Mouse (Mus musculus): ENCODE data around the gene Gpld1. TPM values are rescaled to one million over a fixed set of nuclear protein-coding genes. Genes with fewer than 3 reads are reported as not detected.

Gpld1 gene
- total RNA-seq, 2 experiments from 2014 or later = 13.1 to 14.6 TPM

DNA sequence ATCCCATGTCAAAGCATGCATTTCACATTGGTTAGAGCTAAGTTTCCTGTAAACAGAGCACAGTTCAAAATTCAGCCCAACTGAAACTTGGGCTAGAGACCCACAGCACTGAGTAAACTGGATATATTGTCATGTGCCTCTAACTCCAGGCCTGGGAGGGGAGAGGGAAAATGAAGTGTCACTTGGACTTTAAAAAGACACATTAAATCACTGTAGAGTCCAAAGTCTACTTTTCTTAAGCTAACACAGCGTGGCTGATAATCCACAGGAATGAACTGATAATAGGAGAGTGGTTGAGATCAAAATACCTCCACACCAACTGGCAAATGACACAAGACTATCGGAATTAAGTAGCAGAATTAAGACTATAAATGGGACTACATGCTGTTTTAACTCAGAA lies 56.6 kb downstream of the Gpld1 start:
- intact Hi-C loops (cut with DNase I) = no loop called here
- DNase-seq (ENCODE audit: low spot score in 2 of 2) = no peak

DNA sequence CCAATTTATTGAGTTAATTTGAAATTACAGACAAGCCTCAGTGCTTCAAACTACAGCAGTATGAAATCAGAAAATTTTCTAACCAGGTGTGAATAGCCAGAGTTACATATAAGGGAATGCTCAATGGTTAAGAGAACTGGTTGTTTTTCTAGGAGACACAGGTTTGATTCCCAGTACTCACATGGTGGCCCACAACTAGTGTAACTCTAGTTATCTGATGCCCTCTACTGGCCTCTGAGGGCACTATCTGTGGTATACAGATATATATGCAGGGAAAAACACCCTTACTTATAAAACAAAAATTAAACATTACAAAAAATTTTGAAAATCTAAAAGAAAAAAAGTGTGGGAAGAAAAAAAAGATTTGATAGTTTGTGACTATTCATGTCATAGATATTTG lies 60.0 kb downstream of the Gpld1 start:
- no peak for DNase-seq (ENCODE audit: low spot score in 2 of 2)
- intact Hi-C loops (cut with DNase I) = no loop called here

DNA sequence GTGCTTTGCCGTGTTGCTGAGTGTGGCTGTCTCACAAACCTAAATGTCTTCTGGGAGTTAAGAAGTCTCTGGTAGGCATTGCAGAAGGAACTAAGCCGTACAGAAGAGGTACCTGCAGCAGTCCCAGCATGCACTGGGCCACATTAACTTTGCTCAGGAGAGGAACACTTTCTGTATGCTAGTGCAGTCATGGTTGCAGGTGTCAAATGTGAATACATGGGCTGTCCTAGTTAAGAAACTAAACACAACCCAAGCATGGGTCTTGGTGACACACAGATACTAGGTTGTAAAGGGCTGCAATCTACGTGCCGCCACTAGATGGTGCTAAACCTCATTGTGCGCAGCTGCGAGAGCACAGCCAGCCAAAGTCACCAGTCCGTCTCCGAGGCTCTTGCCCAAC lies 64.2 kb downstream of the Gpld1 start:
- intact Hi-C loops (cut with DNase I) = no loop called here
- DNase-seq (ENCODE audit: low spot score in 2 of 2) = peak; percentile 52 to 70

DNA sequence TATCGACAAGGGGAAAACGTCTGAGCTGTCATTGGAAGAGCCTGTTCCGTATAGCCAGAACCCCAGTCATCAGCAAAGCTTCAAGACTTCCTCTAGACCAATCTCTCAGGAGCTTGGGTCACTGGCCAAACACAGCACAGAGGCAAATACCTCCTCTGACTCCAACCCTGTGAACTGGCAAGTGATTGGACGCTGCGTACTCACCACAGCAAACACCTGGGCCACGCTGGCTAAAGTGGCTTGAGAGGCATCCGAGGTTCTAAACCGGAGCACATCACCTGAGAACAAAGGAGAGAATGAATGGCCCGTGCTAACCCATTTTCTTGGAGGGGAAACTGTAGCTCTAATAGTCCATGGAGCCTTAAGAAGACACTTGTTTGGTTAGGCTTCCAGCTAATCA lies 75.4 kb downstream of the Gpld1 start:
- no peak for DNase-seq (ENCODE audit: low spot score in 2 of 2)
- intact Hi-C loops (cut with DNase I) = no loop called here

DNA sequence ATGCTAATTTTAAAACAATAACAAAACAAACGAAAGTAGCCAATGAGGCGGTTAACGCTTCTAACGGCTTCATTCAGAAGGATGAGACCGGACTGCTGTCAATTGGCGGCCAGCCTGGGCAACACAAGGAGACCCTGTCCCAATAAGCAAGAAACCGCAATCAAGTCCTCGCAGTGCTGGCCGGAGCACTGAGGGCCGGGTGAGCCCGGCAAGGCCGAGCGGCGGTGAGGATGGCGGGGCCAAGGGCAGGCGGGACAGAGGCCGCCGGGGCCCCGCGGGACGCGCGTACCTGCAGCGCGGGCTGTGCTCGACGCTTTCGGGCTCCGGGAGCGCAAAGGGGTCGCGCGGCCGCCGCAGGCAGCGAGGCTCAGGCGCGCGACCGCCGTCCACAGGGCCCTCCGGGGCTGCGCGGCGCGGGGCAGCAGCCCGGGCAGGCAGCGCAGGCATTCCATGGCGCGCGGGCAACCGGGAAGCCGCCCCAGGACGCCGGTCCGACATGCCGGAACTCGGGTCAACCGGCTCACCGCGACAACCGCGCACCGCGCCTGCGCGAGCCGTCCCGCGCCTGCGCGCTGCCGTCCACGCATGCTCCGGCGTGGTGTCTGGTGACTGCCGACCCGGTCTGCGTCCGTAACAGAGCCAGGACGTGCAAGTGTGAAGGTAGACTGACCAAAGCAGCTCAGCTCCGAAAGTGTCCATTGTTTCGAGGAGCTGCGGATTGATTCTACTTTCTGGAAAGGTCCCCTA lies 77.0 kb downstream of the Gpld1 start, which contains the start of gene Mrs2:
Mrs2 (minus strand) TSS at position 587 of the 747 bp plus-strand sequence.
- peak; percentile 76 to 89 for DNase-seq (ENCODE audit: low spot score in 2 of 2)
- intact Hi-C loops (cut with DNase I) = no loop called here

DNA sequence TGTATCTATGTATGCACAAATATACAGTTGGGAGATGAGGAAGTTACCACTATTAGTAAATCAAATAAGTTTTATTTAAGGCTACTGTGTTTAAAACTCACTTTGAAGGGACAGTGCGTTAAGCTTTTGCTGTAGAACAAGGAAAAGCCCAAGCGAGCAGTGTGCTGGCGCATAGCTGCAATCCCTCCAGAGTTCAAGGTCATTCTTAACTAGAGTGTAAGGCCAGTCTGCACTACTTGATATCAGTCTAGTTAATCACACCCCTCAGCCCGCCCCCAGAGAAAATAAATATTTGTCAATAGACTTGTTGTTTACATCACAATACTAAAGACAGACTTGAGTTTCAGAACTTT lies 77.6 kb downstream of the Gpld1 start:
- intact Hi-C loops (cut with DNase I) = no loop called here
- DNase-seq (ENCODE audit: low spot score in 2 of 2) = no peak

DNA sequence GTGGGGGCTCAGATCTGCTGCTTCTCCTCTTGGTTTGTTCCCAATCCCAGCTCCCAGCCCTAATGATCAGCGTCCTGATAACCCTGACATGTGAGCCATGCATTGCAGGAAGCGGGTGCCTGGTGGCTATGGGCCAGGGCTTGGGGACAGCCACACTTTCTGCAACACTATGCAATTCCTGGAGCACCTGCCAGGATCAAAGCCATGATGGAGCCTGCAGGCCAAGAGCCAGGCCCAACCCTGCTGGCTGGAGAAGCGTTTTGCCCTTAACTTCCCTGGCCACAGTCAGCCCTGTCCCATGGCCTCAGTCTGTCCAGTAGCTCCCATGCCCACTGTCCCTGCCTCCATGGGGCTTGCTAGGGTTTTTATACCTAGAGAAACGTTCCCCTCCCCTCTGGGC lies 79.4 kb downstream of the Gpld1 start:
- intact Hi-C loops (cut with DNase I) = no loop called here
- DNase-seq (ENCODE audit: low spot score in 2 of 2) = no peak

DNA sequence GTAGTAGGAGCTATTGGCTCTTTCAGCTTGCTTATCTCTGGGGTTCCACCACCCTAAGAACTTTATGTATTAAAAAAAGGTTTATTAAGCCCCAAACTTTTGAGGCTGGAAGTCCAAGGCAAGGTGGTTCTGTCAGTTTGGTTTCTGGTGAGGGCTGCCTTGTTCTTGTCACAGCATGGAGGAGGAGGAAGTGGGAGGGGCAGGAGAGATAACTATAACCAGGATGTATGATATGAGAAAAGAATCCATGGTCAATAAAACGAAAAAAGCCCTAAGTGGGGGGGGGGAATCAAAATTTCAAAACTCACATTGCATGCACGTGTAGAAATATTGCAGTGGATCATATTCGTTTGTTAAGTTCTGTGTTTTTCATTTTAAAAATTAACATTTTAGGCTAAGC lies 80.2 kb downstream of the Gpld1 start:
- intact Hi-C loops (cut with DNase I) = no loop called here
- DNase-seq (ENCODE audit: low spot score in 2 of 2) = no peak

DNA sequence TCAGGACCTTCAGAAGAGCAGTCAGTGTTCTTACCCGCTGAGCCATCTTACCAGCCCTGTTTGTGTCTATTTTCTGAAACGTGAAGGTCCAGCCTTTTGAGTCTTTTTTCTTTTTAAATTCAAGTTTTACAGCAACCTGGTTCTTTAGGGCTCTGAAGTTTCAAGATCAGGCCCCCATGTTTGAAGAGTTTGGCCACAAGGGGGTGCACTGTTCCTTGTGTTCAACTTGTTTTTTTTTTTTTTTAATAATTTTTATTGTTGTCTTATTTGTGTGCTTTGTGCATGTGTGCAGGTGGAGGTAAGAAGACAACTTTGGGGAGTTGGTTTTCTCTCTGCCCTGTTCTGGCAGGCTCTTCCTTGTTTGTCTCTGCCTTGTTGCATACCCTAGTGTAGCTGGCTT lies 81.7 kb downstream of the Gpld1 start:
- intact Hi-C loops (cut with DNase I) = loop anchor here (1.0 kb wide), 1 partner anchor 91 kb away; no protein-coding TSS in a partner anchor

DNA sequence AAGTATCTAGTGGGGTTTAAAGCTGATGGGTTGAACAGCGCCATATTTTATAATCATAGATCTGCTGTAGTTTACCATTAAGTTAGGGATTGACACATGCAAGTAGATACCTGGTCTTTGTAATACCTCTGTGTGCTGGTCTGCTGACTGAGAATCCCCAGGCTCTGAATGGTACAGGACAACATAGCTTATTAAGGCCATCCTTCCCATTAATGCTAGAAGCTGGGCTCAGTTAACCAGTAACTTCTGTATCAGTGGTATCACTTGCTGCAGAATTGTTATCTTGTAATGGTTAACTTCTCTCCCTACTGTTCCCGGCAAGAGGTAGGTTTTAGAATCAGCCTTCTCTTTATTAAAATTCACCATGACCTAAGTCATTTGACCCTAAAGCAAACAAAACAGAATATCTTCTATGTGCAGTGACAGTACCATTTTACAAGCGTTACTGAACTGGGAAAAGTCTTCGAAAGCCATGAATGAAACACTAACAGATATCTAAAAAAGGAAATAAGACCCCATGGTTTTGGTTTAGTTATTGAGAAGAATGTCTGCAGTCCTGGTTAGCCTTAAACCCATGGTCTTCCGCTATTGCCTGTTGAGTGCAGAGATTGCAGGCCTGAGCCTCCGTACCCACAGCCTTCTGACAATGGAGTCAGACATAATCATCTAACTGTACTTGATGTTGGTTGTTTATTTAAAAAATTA lies 83.6 kb downstream of the Gpld1 start:
- no peak for DNase-seq (ENCODE audit: low spot score in 2 of 2)
- intact Hi-C loops (cut with DNase I) = no loop called here

More for the DNA sequence above, 81.7 kb downstream of the Gpld1 start:
- peak in 1 of 2 experiments; percentile 52 for DNase-seq (ENCODE audit: low spot score in 2 of 2)

DNA sequence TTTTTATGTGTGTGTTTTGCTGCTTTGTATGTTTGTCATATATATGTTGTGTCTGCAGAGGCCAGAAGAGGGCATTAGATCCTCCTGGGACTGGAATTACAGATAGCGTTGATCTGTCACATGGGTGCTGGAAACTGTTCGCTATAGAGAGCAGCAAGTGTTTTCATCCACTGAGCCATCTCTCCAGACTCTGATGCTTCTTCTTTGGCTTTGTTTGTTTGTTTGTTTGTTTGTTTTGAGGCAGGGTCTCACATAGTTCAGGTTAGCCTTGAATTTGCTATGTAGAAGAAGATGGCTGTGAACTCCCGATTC lies 84.1 kb downstream of the Gpld1 start:
- intact Hi-C loops (cut with DNase I) = no loop called here
- DNase-seq (ENCODE audit: low spot score in 2 of 2) = no peak

DNA sequence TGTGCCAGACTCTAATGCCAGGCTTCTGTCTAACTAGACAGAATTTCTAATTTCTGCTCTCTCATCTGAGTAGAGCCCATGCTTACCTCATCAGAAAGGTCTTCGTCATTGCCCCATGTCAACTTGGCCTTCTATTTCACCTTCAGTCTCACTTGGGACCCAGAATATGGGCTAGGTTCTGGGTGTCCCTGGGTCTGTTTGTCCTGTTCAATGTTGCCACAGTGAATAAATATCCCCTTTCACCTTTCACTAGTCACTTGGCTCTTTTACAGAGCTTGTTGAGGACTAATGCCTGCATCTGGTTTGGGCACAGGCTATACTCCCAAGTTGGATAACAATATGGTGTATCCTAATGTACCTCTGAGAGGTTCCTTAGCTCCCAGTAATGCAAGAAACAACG lies 96.5 kb downstream of the Gpld1 start:
- intact Hi-C loops (cut with DNase I) = no loop called here
- no peak for DNase-seq (ENCODE audit: low spot score in 2 of 2)

Other genes starting within 250 kb of the Gpld1 start
- under 1 TPM in 1 of 2 experiments, not detected in 1; 0.40 TPM for gene Armh2, start 201.9 kb upstream of the Gpld1 start, total RNA-seq (2021)
- 1 to 10 TPM; 2.4 to 3.1 TPM for gene Gmnn, start 181.2 kb upstream of the Gpld1 start, total RNA-seq (2021)
- 100 to 1,000 TPM; 172 to 188 TPM for gene BC005537, start 141.5 kb upstream of the Gpld1 start, total RNA-seq (2021)
- 10 to 100 TPM; 66.2 to 71.8 TPM for gene Acot13, start 111.6 kb upstream of the Gpld1 start, total RNA-seq (2021)
- gene Tdp2, start 111.5 kb upstream of the Gpld1 start, total RNA-seq (2021) = 10 to 100 TPM; 18.7 to 20.9 TPM
- gene D130043K22Rik, start 98.0 kb upstream of the Gpld1 start, total RNA-seq (2021) = 10 to 100 TPM; 34.0 to 34.1 TPM
- gene Aldh5a1, start 5.5 kb upstream of the Gpld1 start, total RNA-seq (2021) = 10 to 100 TPM; 67.1 to 71.3 TPM
- 10 to 100 TPM; 60.4 to 62.3 TPM for gene Mrs2, start 77.2 kb downstream of the Gpld1 start, total RNA-seq (2021)
- gene Dcdc2a, start 112.9 kb downstream of the Gpld1 start, total RNA-seq (2021) = 1 to 10 TPM; 3.5 to 8.5 TPM